Mouse (Mus musculus): ENCODE results near the gene 4930558C23Rik.

GRCm38 (mm10) chr3:95450408-95450807 lies 47.8 kb upstream of the 4930558C23Rik start:
- TF ChIP-seq CTCF (conservative IDR thresholded peaks at IDR 0.05; ENCODE audit: low read length): peak; percentile 59
- TF ChIP-seq NANOG (IDR thresholded peaks at IDR 0.05; ENCODE audit: borderline replicate concordance, low read length): no peak
- TF ChIP-seq POU5F1 (IDR thresholded peaks at IDR 0.05; ENCODE audit: borderline replicate concordance, low read length): no peak
